Mouse (Mus musculus) lung, postnatal 0 days (tissue): ENCODE data around the gene Car10.

Experiments
- CTCF ChIP-seq: IDR thresholded peaks from 2 replicates; pipeline ENCODE4 v1.5.1; 2016; ENCODE audit warnings: antibody characterized with exemption, mild to moderate bottlenecking
- EP300 ChIP-seq: IDR thresholded peaks from 2 replicates; pipeline ENCODE4 v1.6.1; 2016; ENCODE audit warnings: antibody characterized with exemption, mild to moderate bottlenecking, control low read depth

DNA sequence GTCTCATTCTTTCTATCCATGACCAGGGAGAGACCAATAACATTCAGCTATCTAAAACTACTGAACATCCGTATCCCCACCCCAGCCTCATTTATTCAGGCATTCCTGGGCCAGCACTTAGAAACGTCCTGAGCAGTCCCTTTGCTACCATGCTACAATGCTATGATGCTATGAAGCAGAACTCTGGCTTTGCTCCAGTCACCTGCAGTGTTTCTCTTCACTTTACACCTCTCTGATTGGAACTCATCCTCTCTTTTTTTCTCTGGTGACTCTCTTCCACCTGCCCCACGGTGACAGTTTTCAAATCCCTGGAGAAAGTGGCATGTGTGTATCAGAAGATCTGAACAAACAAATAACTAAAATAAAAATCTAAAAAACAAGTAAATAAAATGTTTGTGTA lies 541.6 kb downstream of the Car10 start:
- TF ChIP-seq EP300 (no peak), CTCF (no peak)
